12 mouse cellular contexts compared by ENCODE assay signal in the genomic region with DNA sequence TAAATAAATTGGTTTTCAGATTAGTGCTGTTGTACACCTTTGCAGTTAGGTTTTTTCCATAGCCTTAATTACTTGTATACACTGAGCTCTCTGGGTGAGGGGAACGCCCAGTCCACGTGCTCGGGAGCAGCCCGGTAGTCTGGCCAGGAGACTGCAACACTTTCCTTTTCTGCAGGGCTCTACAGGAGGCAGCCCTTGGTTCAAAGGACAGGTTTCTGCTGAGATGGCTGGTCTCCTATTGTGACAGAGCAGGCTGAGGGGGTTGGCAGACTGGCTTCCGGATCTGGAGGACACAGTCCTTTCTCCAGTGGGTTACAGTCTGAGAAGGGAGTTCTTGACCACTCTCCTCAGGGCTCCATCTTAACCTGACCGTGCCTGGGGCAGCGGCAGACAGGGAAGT.
A peak's percentile ranks its signal among the peaks of the same experiment; 100 is the strongest.
DNase-seq lines count a peak whose midpoint lies in the region; ATAC-seq and TF ChIP-seq lines count a peak whose summit lies in the region.
"Had no signal": no experiment of that assay in that cellular context is flagged by ENCODE, and none has a peak within 500 bp of the region (broad histone marks: within the 10 kb centered on the region; RNA-seq: fewer than 3 reads in every experiment).

No protein-coding gene starts in this region.

- WGBS in midbrain, embryonic 10.5 days: 36% methylated on average over 7 of the region's 7 CpGs
- WGBS in midbrain, embryonic 15.5 days: 22% methylated on average over 7 of the region's 7 CpGs
- WGBS in lung, embryonic 14.5 days: 19% methylated on average over 7 of the region's 7 CpGs
- 31% methylated on average over 7 of the region's 7 CpGs for WGBS in stomach, postnatal 0 days

- H3K9me3 ChIP-seq in midbrain, embryonic 10.5 days (replicated peaks): no peaks in the 10 kb centered on the region
- H3K9me3 ChIP-seq in midbrain, embryonic 15.5 days: no peaks in the 10 kb centered on the region
- H3K9me3 ChIP-seq in lung, embryonic 14.5 days (ENCODE audit: low read depth, low read length): no peaks in the 10 kb centered on the region
- H3K9me3 ChIP-seq in stomach, postnatal 0 days (ENCODE audit: control insufficient read depth, low read length): no peaks in the 10 kb centered on the region
- H3K9me3 ChIP-seq: embryonic facial prominence, embryonic 13.5 days; hindbrain, embryonic 12.5 days; midbrain, embryonic 12.5 days had no signal

- 0 out of 2 replicates have a peak overlapping the region, but pooled peaks have one; percentile 24 for H3K27ac ChIP-seq in midbrain, embryonic 10.5 days (replicated peaks)
- H3K27ac ChIP-seq in midbrain, embryonic 15.5 days: no peak overlapping the region
- 0 out of 2 replicates have a peak overlapping the region, but pooled peaks have one; percentile 33 for H3K27ac ChIP-seq in lung, embryonic 14.5 days (ENCODE audit: low read depth)
- peak overlapping the region; percentile 72 for H3K27ac ChIP-seq in stomach, postnatal 0 days (replicated peaks)
- H3K27ac ChIP-seq: embryonic facial prominence, embryonic 13.5 days; hindbrain, embryonic 12.5 days; midbrain, embryonic 12.5 days had no signal

- H3K9ac ChIP-seq in midbrain, embryonic 15.5 days: no peak overlapping the region
- no peak overlapping the region for H3K9ac ChIP-seq in lung, embryonic 14.5 days
- no peak overlapping the region for H3K9ac ChIP-seq in stomach, postnatal 0 days (ENCODE audit: low read length)
- H3K9ac ChIP-seq: embryonic facial prominence, embryonic 13.5 days; hindbrain, embryonic 12.5 days; midbrain, embryonic 12.5 days had no signal

- no peak for TF ChIP-seq EP300 in stomach, postnatal 0 days (optimal IDR thresholded peaks at IDR 0.05)

- no peak overlapping the region for H3K4me3 ChIP-seq in midbrain, embryonic 10.5 days
- no peak overlapping the region for H3K4me3 ChIP-seq in midbrain, embryonic 15.5 days
- H3K4me3 ChIP-seq in lung, embryonic 14.5 days (ENCODE audit: low read depth, low read length): no peak overlapping the region
- no peak overlapping the region for H3K4me3 ChIP-seq in stomach, postnatal 0 days (ENCODE audit: low read depth, low read length)
- H3K4me3 ChIP-seq: embryonic facial prominence, embryonic 13.5 days; hindbrain, embryonic 12.5 days; midbrain, embryonic 12.5 days had no signal

- TF ChIP-seq CTCF in lung, embryonic 14.5 days (IDR thresholded peaks at IDR 0.05; ENCODE audit: low read depth): no peak
- TF ChIP-seq CTCF in stomach, postnatal 0 days (IDR thresholded peaks at IDR 0.05; ENCODE audit: low read depth): no peak

- H3K4me1 ChIP-seq in midbrain, embryonic 10.5 days: peaks cover 34% of the 10 kb centered on the region
- peaks cover 6% of the 10 kb centered on the region; the same call in 1 of the 2 replicates for H3K4me1 ChIP-seq in midbrain, embryonic 15.5 days
- H3K4me1 ChIP-seq in lung, embryonic 14.5 days (ENCODE audit: insufficient read depth): peaks cover 16% of the 10 kb centered on the region; the same call in 1 of the 2 replicates
- peaks cover 3% of the 10 kb centered on the region; the same call in 1 of the 2 replicates for H3K4me1 ChIP-seq in stomach, postnatal 0 days (replicated peaks; ENCODE audit: control insufficient read depth, insufficient read depth)

- H3K4me2 ChIP-seq in midbrain, embryonic 15.5 days: no peak overlapping the region
- H3K4me2 ChIP-seq in lung, embryonic 14.5 days: no peak overlapping the region
- H3K4me2 ChIP-seq in stomach, postnatal 0 days (replicated peaks; ENCODE audit: low read depth): 0 out of 2 replicates have a peak overlapping the region, but pooled peaks have one; percentile 23
- H3K4me2 ChIP-seq: embryonic facial prominence, embryonic 13.5 days; hindbrain, embryonic 12.5 days; midbrain, embryonic 12.5 days had no signal

- peaks cover 49% of the 10 kb centered on the region for H3K27me3 ChIP-seq in midbrain, embryonic 10.5 days (ENCODE audit: low read depth, poor library complexity, severe bottlenecking)
- H3K27me3 ChIP-seq in midbrain, embryonic 15.5 days (replicated peaks): 0 out of 2 replicates have a peak, but pooled peaks cover 5% of the 10 kb centered on the region
- no peaks in the 10 kb centered on the region for H3K27me3 ChIP-seq in lung, embryonic 14.5 days (ENCODE audit: insufficient read depth, low read length)
- H3K27me3 ChIP-seq in stomach, postnatal 0 days (ENCODE audit: control insufficient read depth, insufficient read depth, low read length): no peaks in the 10 kb centered on the region
- H3K27me3 ChIP-seq: hindbrain, embryonic 12.5 days had no signal

- no peaks in the 10 kb centered on the region for H3K36me3 ChIP-seq in midbrain, embryonic 10.5 days
- no peaks in the 10 kb centered on the region for H3K36me3 ChIP-seq in midbrain, embryonic 15.5 days (replicated peaks)
- no peaks in the 10 kb centered on the region for H3K36me3 ChIP-seq in lung, embryonic 14.5 days (ENCODE audit: insufficient read depth)
- no peaks in the 10 kb centered on the region for H3K36me3 ChIP-seq in stomach, postnatal 0 days (ENCODE audit: control insufficient read depth, insufficient read depth, low read length)
- H3K36me3 ChIP-seq: embryonic facial prominence, embryonic 13.5 days; hindbrain, embryonic 12.5 days; midbrain, embryonic 12.5 days had no signal

- peak; percentile 12 for DNase-seq in midbrain, embryonic 10.5 days (ENCODE audit: low spot score)
- peak; percentile 84 to 85 for DNase-seq in kidney, adult 8-10 months
- DNase-seq in lung, embryonic 14.5 days: no peak
- DNase-seq in stomach, postnatal 0 days (ENCODE audit: low spot score): peak; percentile 83
- no peak for DNase-seq in frontal cortex, adult 2 months (ENCODE audit: extremely low spot score in 1 of 2, low spot score in 1 of 2)
- DNase-seq in adrenal gland, adult 2 months: no peak
- DNase-seq: adrenal gland, postnatal 14 days; cerebellum, adult 2 months had no signal

- no peak for ATAC-seq in midbrain, embryonic 15.5 days (replicated peaks)
- no peak for ATAC-seq in lung, embryonic 14.5 days (ENCODE audit: insufficient read depth)
- peak; percentile 86 for ATAC-seq in stomach, postnatal 0 days (ENCODE audit: low FRiP score, low TSS enrichment)

Comparison
In these comparisons a context has a peak if more than half of its experiments do, and no peak if none do; other contexts are left out.
1. DNase-seq: peak in midbrain, embryonic 10.5 days (single experiment), kidney, adult 8-10 months (2 of 2) and stomach, postnatal 0 days (single experiment); none in lung, embryonic 14.5 days (single experiment), frontal cortex, adult 2 months (0 of 2) and adrenal gland, adult 2 months (single experiment).